Mouse (Mus musculus) retina, adult 2 months (tissue): ENCODE measurements around the gene Birc7.
A peak's percentile ranks its signal among the peaks of the same experiment; 100 is the strongest.

Source experiments
- DNase-seq: peaks from one replicate; pipeline ENCODE4 v3.0.0-alpha.2; 2012; ENCODE audit warnings: low read depth, low spot score

The Birc7 gene

DNA sequence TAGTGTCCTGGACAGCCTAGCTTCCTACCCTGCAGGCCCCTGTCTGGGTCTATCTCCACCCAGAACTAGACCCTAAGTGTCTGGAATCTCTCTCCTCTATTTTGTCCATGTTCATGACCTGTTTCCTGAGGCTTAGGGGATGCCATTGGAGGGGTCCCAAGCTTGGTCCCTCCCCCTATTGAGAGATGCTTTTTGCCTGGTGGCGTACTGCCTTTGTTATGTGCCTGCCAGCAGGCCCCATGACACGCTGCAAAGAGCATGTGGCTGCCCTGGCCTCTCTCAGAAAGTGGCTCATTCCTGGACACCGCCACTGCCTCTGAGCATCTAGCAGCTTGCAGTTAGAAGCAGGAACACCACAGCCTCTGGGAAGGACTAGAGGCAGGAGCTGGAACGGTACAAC is at the start of gene Birc7:
Gene Birc7 (plus strand): TSS at position 301 of the 400 bp plus-strand sequence.
- DNase-seq = no peak

DNA sequence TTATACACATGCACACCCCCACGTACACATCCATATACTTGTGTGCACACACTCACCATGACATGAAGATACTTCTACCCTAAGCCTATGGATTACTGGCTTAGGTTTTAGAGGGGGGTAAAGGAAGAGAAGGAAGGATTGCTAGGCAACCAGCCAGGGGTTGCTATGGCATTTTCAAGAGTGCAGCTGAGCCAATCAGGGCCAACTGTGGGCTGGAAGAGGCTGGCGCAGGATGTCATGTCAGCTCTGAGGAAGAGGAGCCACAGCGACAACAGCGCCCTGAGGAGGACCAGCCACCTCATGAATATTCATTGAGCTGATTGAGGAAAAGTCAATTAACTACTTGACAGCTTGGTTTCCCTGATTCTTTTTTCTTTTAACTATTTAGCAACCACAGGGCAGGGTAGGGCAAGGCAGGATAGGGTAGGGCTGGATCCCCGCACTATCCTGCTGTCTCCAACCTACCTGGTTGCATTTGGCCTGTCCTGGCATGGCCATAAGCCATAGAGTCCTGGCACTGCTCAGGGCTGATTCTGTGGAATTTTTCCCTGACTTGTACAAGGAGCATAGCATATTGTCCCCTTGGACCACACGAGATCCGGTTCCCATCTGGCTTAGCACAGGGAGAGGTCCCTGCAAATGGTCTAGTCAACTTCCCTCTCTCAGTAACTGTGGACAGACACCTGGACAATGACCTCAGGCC is 49.3 kb upstream of the Birc7 start:
- no peak for DNase-seq

DNA sequence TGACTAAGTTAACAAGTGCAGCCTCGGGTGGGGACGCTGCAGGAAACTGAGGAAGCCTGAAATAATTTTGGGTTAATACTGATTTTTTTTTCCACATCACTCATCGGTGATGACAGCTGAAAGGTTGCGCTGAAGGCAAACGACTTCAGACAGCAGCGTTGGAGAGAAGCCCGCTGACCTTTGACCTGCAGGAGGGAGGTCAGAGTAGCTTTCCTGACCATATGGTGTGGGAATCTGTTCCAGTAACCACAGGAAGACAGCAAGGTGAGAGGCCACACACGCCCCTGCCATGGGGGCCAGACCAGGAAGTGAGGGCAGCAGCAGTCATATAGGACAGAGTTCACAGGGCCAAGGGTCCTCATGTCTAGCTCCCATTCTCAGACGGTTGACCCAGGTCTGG is 47.5 kb upstream of the Birc7 start:
- DNase-seq = no peak

GRCm38 (mm10) chr2:180885270-180885669 is 43.6 kb upstream of the Birc7 start:
- DNase-seq = no peak

GRCm38 (mm10) chr2:180889271-180889920 is 39.4 kb upstream of the Birc7 start:
- DNase-seq = no peak

GRCm38 (mm10) chr2:180889921-180890280 is 38.9 kb upstream of the Birc7 start:
- no peak for DNase-seq

GRCm38 (mm10) chr2:180890422-180891074 is 38.3 kb upstream of the Birc7 start:
- no peak for DNase-seq

- no peak for DNase-seq
Observed at GRCm38 (mm10) chr2:180891075-180891834, 37.6 kb upstream of the Birc7 start.

DNA sequence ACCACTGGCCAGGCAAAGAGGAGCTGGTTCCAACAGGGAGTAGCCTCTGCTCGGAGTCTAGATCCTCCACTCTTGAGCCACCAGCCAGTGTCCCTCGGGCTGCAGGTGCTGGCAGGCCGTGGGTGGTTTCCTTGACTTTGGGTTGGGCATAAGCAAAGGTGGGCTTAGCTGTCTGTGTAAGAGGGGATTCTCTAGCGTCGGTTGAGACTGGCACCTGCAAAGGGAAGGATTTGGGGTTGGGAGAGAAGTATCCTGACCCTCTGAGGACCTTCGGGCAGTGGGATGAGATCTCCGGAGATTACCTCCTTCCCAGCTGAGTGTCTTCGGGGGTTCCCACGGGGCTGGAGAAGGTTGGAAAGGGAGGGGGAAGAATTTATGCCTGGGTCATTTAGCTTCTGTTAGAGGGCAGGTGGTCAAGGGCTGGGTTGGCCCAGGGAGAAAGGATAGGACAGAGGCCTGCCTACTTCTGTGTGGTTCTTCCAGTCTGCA is 36.9 kb upstream of the Birc7 start:
- DNase-seq = no peak

DNA sequence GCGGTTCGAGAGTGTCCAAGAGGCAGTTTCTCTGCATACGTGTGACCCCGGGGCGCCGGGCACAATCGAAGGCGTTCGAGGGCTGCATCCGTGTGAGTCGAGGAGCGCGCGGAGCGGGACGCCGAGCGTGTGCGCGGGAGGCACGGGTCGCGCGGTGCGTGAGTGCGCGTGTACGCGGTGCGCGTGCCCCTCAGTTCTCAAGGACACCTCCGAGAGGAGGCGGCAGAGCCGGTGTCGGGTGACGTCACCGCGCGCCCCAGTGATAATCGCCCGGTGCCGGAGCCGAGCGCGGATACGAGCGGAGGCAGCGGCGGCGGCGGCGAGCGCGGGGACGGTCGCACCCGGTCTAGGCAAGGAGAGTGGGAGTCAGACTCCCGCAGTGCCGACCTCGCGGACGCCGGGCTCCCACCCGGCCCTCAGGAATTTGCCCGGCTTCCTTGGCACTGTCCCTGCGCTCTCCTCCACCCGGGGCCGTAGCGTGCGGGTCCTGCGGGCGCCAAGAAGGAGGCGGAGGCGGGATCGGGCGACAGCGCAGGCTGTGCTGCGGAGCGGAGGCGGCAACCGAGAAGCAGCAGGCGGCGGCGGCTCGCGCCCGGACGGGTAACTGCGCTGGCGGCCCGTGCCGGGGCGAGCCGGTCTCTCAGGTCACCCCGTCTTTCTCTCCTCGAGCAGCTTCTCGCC is 35.8 kb upstream of the Birc7 start:
- DNase-seq = no peak

GRCm38 (mm10) chr2:180893537-180894028 is 35.2 kb upstream of the Birc7 start:
- DNase-seq = no peak

GRCm38 (mm10) chr2:180894029-180894623 is 34.7 kb upstream of the Birc7 start:
- DNase-seq = no peak

DNA sequence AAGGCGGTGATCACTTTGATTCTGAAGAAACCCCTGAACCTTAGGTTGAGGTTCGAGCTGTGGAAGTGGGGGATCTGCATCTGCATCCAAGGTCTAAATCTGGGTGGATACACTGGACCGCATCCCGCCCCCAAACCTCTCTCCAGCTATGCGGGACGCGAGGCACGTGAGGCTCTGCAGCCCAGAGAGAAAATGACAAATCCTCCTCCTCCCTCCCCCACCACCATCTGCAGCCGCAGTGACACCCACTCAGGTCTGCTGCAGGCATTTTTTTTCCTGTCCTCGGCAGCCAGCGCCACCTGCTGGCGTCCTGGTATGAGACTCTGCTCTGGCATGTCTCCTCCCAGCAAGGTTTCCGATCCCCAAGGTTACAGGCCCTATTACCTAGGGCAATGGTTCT is 34.1 kb upstream of the Birc7 start:
- peak; percentile 69 for DNase-seq

- no peak for DNase-seq
Observed at GRCm38 (mm10) chr2:180895321-180895720, 33.5 kb upstream of the Birc7 start.

DNA sequence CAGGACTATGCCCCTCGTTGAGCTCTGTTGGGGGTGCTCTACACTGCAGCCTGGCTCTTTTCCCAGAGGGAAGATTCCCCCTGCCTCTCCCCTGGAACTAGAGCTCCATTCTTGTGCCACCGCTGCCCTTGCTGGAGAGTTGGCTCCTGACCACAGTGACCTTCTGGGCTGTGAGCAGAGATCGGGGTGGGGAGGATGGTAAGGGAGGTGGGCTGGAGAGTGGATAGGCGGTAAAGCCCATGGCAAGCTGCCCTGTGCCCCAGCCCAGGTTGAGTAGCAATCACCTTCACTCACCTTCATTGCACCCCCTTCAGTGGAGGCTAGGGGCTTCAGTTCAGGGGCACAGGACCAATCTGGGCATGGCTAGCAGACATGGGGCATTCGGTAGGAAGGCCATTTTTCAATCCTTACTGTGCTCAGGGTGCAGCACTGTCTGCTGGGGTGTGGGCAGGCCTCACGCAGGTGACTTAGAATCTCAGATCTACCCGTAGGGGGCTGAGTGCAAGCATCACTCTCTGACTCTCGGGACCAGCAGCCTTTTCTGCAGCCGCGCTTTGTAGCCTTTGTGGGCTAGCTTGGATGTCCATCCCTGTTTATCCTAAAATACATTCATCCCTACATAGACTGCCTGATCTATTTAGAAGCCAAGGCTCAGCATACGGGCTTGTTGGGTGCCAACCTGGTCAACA is 32.8 kb upstream of the Birc7 start:
- no peak for DNase-seq

DNA sequence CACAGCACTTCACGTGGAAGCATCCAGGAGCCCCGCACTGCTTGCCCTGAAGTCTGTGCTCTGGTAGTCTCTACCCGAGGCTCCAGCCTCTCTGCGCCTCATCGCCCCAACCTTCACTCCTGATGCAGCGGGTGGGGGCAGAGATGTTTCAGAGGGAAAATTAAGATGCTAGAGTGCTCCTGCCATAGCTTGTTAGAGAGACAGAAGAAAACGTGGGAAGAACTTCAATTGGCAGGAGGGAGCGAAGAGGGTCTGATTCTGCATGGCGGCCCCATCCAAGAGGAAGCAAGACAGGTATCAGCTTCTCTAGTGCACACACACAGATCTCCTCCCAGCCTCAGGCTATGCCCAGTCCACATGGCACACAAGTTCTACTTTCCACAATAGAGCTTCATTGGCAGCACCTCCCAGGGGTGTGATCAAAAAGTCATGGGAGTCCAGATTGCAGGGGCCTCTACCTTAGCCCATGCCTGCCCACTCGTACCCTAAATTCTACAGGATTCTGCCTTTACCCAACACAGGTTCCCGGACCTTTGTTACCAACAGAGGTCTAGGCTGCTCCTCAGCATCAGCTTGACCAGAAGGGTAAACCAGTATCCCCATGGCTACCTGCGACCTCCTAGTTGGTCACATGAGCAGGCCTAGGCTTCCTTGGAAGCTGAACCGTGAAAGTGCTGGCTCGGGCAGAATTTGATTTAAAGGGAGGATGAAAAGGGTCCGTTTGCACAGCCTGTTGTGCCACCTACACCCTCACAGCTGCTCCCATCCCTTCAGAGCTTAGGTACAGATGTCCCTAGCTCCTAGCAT is 31.8 kb upstream of the Birc7 start:
- no peak for DNase-seq

- DNase-seq = no peak
Observed at GRCm38 (mm10) chr2:180897857-180898256, 31.0 kb upstream of the Birc7 start.

DNA sequence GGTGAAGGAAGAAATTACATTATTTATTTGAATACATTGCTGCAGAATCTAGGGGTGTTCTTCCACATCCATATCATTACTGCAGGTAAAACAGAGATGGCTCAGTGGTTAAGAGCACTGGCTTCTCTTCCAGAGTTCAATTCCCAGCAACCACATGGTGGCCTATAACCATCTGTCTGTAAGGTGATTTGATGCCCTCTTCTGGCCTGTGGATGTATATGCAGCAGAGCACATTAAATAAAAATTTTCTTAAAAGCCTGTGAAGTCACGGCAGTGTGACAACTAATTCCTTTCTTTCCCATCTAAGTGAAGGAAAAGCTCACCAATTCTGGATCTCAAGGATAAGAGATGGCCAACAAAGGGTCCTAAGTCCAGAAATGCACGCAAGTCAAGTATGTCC is 26.7 kb upstream of the Birc7 start:
- no peak for DNase-seq

GRCm38 (mm10) chr2:180904435-180905208 is 24.2 kb upstream of the Birc7 start:
- DNase-seq = no peak
